Mouse (Mus musculus): ENCODE results near the gene Ntn1. TPM values are rescaled to one million over a fixed set of nuclear protein-coding genes. Genes with fewer than 3 reads are reported as not detected.

Ntn1 gene
- polyA plus RNA-seq, 1 experiment from 2014 or later = 58.7 TPM

GRCm38 (mm10) chr11:68200500-68200899, 200.1 kb downstream of the Ntn1 start:
- Histone ChIP-seq H3K4me2 (replicated peaks) (no peak overlapping the region), H3K4me3 (no peak overlapping the region), H3K4me1 (peaks cover 38% of the 10 kb centered on the region), H3K27ac (no peak overlapping the region), H3K9ac (no peak overlapping the region), H3K36me3 (no peaks in the 10 kb centered on the region), H3K9me3 (replicated peaks) (no peaks in the 10 kb centered on the region), H3K27me3 (no peaks in the 10 kb centered on the region)
- whole genome bisulfite sequencing = 89% methylated on average over 4 of the region's 4 CpGs
- ATAC-seq (ENCODE audit: low FRiP score) = no peak

GRCm38 (mm10) chr11:68199801-68200423, 200.7 kb downstream of the Ntn1 start:
- H3K4me3 ChIP-seq = no peak overlapping the region
- 31% methylated on average over 10 of the region's 10 CpGs for WGBS
- H3K4me2 ChIP-seq (replicated peaks) = no peak overlapping the region
- no peaks in the 10 kb centered on the region for H3K36me3 ChIP-seq
- no peaks in the 10 kb centered on the region for H3K9me3 ChIP-seq (replicated peaks)
- H3K27me3 ChIP-seq = no peaks in the 10 kb centered on the region
- peak overlapping the region; percentile 36; the same call in 1 of the 2 replicates for H3K27ac ChIP-seq
- ATAC-seq (ENCODE audit: low FRiP score) = no peak
- H3K9ac ChIP-seq = no peak overlapping the region
- H3K4me1 ChIP-seq = peaks cover 44% of the 10 kb centered on the region

GRCm38 (mm10) chr11:68199103-68199502, 201.5 kb downstream of the Ntn1 start:
- Histone ChIP-seq H3K9ac (no peak overlapping the region), H3K27ac (no peak overlapping the region), H3K27me3 (no peaks in the 10 kb centered on the region), H3K36me3 (no peaks in the 10 kb centered on the region), H3K4me3 (no peak overlapping the region), H3K4me2 (replicated peaks) (no peak overlapping the region), H3K9me3 (replicated peaks) (no peaks in the 10 kb centered on the region), H3K4me1 (peaks cover 50% of the 10 kb centered on the region)
- ATAC-seq (ENCODE audit: low FRiP score) = no peak
- 62% methylated on average over 8 of the region's 8 CpGs for WGBS

- Histone ChIP-seq H3K4me1 (peaks cover 47% of the 10 kb centered on the region), H3K4me2 (replicated peaks) (no peak overlapping the region), H3K9ac (no peak overlapping the region), H3K4me3 (no peak overlapping the region), H3K27ac (no peak overlapping the region), H3K27me3 (no peaks in the 10 kb centered on the region), H3K36me3 (no peaks in the 10 kb centered on the region), H3K9me3 (replicated peaks) (no peaks in the 10 kb centered on the region)
- ATAC-seq (ENCODE audit: low FRiP score) = no peak
- WGBS = 62% methylated on average over 10 of the region's 10 CpGs
These were observed 201.9 kb downstream of the Ntn1 start for GRCm38 (mm10) chr11:68198696-68199095.

- peaks cover 39% of the 10 kb centered on the region for H3K4me1 ChIP-seq
- WGBS = 82% methylated on average over 11 of the region's 11 CpGs
- H3K9ac ChIP-seq = no peak overlapping the region
- H3K36me3 ChIP-seq = no peaks in the 10 kb centered on the region
- no peak overlapping the region for H3K4me2 ChIP-seq (replicated peaks)
- H3K27ac ChIP-seq = no peak overlapping the region
- H3K27me3 ChIP-seq = no peaks in the 10 kb centered on the region
- H3K9me3 ChIP-seq (replicated peaks) = no peaks in the 10 kb centered on the region
- no peak overlapping the region for H3K4me3 ChIP-seq
- no peak for ATAC-seq (ENCODE audit: low FRiP score)
These were observed 203.2 kb downstream of the Ntn1 start for GRCm38 (mm10) chr11:68197471-68197870.

- Histone ChIP-seq H3K27ac (no peak overlapping the region), H3K9ac (no peak overlapping the region), H3K4me1 (peaks cover 33% of the 10 kb centered on the region), H3K4me2 (replicated peaks) (no peak overlapping the region), H3K9me3 (replicated peaks) (no peaks in the 10 kb centered on the region), H3K4me3 (no peak overlapping the region), H3K36me3 (no peaks in the 10 kb centered on the region), H3K27me3 (no peaks in the 10 kb centered on the region)
- ATAC-seq (ENCODE audit: low FRiP score) = no peak
- WGBS = 52% methylated on average over 6 of the region's 6 CpGs
These were observed 204.1 kb downstream of the Ntn1 start for GRCm38 (mm10) chr11:68196566-68196965.

- Histone ChIP-seq H3K9ac (no peak overlapping the region), H3K4me2 (replicated peaks) (no peak overlapping the region), H3K4me1 (peaks cover 33% of the 10 kb centered on the region), H3K9me3 (replicated peaks) (no peaks in the 10 kb centered on the region), H3K4me3 (no peak overlapping the region), H3K27me3 (no peaks in the 10 kb centered on the region), H3K36me3 (no peaks in the 10 kb centered on the region), H3K27ac (0 out of 2 replicates have a peak overlapping the region, but pooled peaks have one; percentile 25)
- 60% methylated on average over 10 of the region's 10 CpGs for WGBS
- no peak for ATAC-seq (ENCODE audit: low FRiP score)
These were observed 204.9 kb downstream of the Ntn1 start for GRCm38 (mm10) chr11:68195693-68196176.

GRCm38 (mm10) chr11:68195168-68195567, 205.5 kb downstream of the Ntn1 start:
- Histone ChIP-seq H3K27ac (no peak overlapping the region), H3K27me3 (no peaks in the 10 kb centered on the region), H3K9ac (no peak overlapping the region), H3K4me2 (replicated peaks) (no peak overlapping the region), H3K9me3 (replicated peaks) (no peaks in the 10 kb centered on the region), H3K4me1 (peaks cover 31% of the 10 kb centered on the region), H3K4me3 (no peak overlapping the region), H3K36me3 (no peaks in the 10 kb centered on the region)
- 61% methylated on average over 6 of the region's 6 CpGs for WGBS
- ATAC-seq (ENCODE audit: low FRiP score) = no peak

- Histone ChIP-seq H3K27ac (no peak overlapping the region), H3K4me3 (no peak overlapping the region), H3K9ac (no peak overlapping the region), H3K4me2 (replicated peaks) (no peak overlapping the region), H3K4me1 (peaks cover 27% of the 10 kb centered on the region), H3K9me3 (replicated peaks) (no peaks in the 10 kb centered on the region), H3K27me3 (0 out of 2 replicates have a peak, but pooled peaks cover 3% of the 10 kb centered on the region), H3K36me3 (no peaks in the 10 kb centered on the region)
- 82% methylated on average over 5 of the region's 5 CpGs for whole genome bisulfite sequencing
- no peak for ATAC-seq (ENCODE audit: low FRiP score)
These were observed 209.8 kb downstream of the Ntn1 start for GRCm38 (mm10) chr11:68190849-68191248.

GRCm38 (mm10) chr11:68188695-68189201, 211.9 kb downstream of the Ntn1 start:
- Histone ChIP-seq H3K36me3 (no peaks in the 10 kb centered on the region), H3K9ac (no peak overlapping the region), H3K4me1 (peaks cover 11% of the 10 kb centered on the region), H3K4me3 (no peak overlapping the region), H3K27me3 (0 out of 2 replicates have a peak, but pooled peaks cover 3% of the 10 kb centered on the region), H3K4me2 (replicated peaks) (no peak overlapping the region), H3K27ac (0 out of 2 replicates have a peak overlapping the region, but pooled peaks have one; percentile 25), H3K9me3 (replicated peaks) (no peaks in the 10 kb centered on the region)
- WGBS = 65% methylated on average over 12 of the region's 12 CpGs
- ATAC-seq (ENCODE audit: low FRiP score) = no peak

GRCm38 (mm10) chr11:68187242-68187641, 213.4 kb downstream of the Ntn1 start:
- Histone ChIP-seq H3K9me3 (replicated peaks) (no peaks in the 10 kb centered on the region), H3K4me2 (replicated peaks) (no peak overlapping the region), H3K27me3 (0 out of 2 replicates have a peak, but pooled peaks cover 3% of the 10 kb centered on the region), H3K4me3 (no peak overlapping the region), H3K27ac (no peak overlapping the region), H3K4me1 (peaks cover 11% of the 10 kb centered on the region), H3K9ac (no peak overlapping the region), H3K36me3 (no peaks in the 10 kb centered on the region)
- 67% methylated on average over 8 of the region's 8 CpGs for WGBS
- ATAC-seq (ENCODE audit: low FRiP score) = no peak

- WGBS = 84% methylated on average over 3 of the region's 3 CpGs
- 0 out of 2 replicates have a peak, but pooled peaks cover 3% of the 10 kb centered on the region for H3K27me3 ChIP-seq
- H3K4me3 ChIP-seq = no peak overlapping the region
- no peak overlapping the region for H3K4me2 ChIP-seq (replicated peaks)
- H3K4me1 ChIP-seq = peaks cover 11% of the 10 kb centered on the region
- no peak for ATAC-seq (ENCODE audit: low FRiP score)
- H3K9ac ChIP-seq = no peak overlapping the region
- no peaks in the 10 kb centered on the region for H3K9me3 ChIP-seq (replicated peaks)
- H3K27ac ChIP-seq = no peak overlapping the region
- no peaks in the 10 kb centered on the region for H3K36me3 ChIP-seq
These were observed 215.0 kb downstream of the Ntn1 start for GRCm38 (mm10) chr11:68185647-68186046.

- peaks cover 5% of the 10 kb centered on the region for H3K4me1 ChIP-seq
- no peak overlapping the region for H3K4me3 ChIP-seq
- H3K4me2 ChIP-seq (replicated peaks) = no peak overlapping the region
- H3K9me3 ChIP-seq (replicated peaks) = no peaks in the 10 kb centered on the region
- H3K27me3 ChIP-seq = no peaks in the 10 kb centered on the region
- no peak overlapping the region for H3K27ac ChIP-seq
- H3K9ac ChIP-seq = no peak overlapping the region
- 79% methylated on average over 7 of the region's 7 CpGs for WGBS
- ATAC-seq (ENCODE audit: low FRiP score) = no peak
- no peaks in the 10 kb centered on the region for H3K36me3 ChIP-seq
These were observed 223.2 kb downstream of the Ntn1 start for GRCm38 (mm10) chr11:68177415-68177814.

All from hindbrain, embryonic 12.5 days (tissue).